Mouse (Mus musculus): ENCODE results near the gene Il11ra2. TPM values are rescaled to one million over a fixed set of nuclear protein-coding genes. Genes with fewer than 3 reads are reported as not detected.
"Not testable (repeated sequence)": the region's sequence is repeated elsewhere in the genome, so short reads cannot be mapped to it uniquely, and the experiment has no call there.

Gene Il11ra2
- polyA plus RNA-seq (2015; fragmentation: Nextera tagmentation; extraction: Ambion mirVana): not detected in 2 replicates

- ATAC-seq (ENCODE audit: low FRiP score); H3K27ac ChIP-seq (replicated peaks); H3K9ac ChIP-seq (replicated peaks); H3K4me2 ChIP-seq; H3K4me1 ChIP-seq; H3K27me3 ChIP-seq (replicated peaks); H3K4me3 ChIP-seq (replicated peaks); H3K36me3 ChIP-seq; H3K9me3 ChIP-seq (replicated peaks): not testable (repeated sequence)
- no CpG with 5 or more reads among the region's 3 CpGs for WGBS
Measured at GRCm38 (mm10) chr4:42661793-42662192, at the start of gene Il11ra2. Il11ra2 (minus strand) TSS chr4:42661893.

GRCm38 (mm10) chr4:42682183-42682524 is 20.5 kb upstream of the Il11ra2 start:
- not testable (repeated sequence) for H3K9ac ChIP-seq (replicated peaks); H3K4me1 ChIP-seq; H3K4me3 ChIP-seq (replicated peaks); H3K27me3 ChIP-seq (replicated peaks); H3K4me2 ChIP-seq; H3K36me3 ChIP-seq; H3K9me3 ChIP-seq (replicated peaks); H3K27ac ChIP-seq (replicated peaks)
- no CpG with 5 or more reads among the region's 18 CpGs for WGBS
- ATAC-seq (ENCODE audit: low FRiP score): peak; percentile 72; the same call in 1 of the 2 replicates

- not testable (repeated sequence) for H3K9ac ChIP-seq (replicated peaks); H3K4me3 ChIP-seq (replicated peaks); H3K4me2 ChIP-seq; H3K27me3 ChIP-seq (replicated peaks); H3K27ac ChIP-seq (replicated peaks); H3K4me1 ChIP-seq; H3K36me3 ChIP-seq; H3K9me3 ChIP-seq (replicated peaks)
- no CpG with 5 or more reads among the region's 66 CpGs for WGBS
- ATAC-seq (ENCODE audit: low FRiP score): peak; percentile 57
Measured at GRCm38 (mm10) chr4:42681473-42682182, 19.9 kb upstream of the Il11ra2 start.

- not testable (repeated sequence) for H3K4me1 ChIP-seq; H3K4me2 ChIP-seq; H3K9ac ChIP-seq (replicated peaks); H3K9me3 ChIP-seq (replicated peaks); H3K27me3 ChIP-seq (replicated peaks); ATAC-seq (ENCODE audit: low FRiP score); H3K36me3 ChIP-seq; H3K27ac ChIP-seq (replicated peaks); H3K4me3 ChIP-seq (replicated peaks)
- WGBS: no CpG with 5 or more reads among the region's 32 CpGs
Measured at GRCm38 (mm10) chr4:42680374-42681356, 19.0 kb upstream of the Il11ra2 start.

GRCm38 (mm10) chr4:42679365-42679764 is 17.7 kb upstream of the Il11ra2 start:
- WGBS: no CpG with 5 or more reads among the region's 7 CpGs
- H3K4me1 ChIP-seq; H3K27me3 ChIP-seq (replicated peaks); H3K9me3 ChIP-seq (replicated peaks); H3K27ac ChIP-seq (replicated peaks); H3K36me3 ChIP-seq; H3K4me3 ChIP-seq (replicated peaks); H3K9ac ChIP-seq (replicated peaks); H3K4me2 ChIP-seq; ATAC-seq (ENCODE audit: low FRiP score): not testable (repeated sequence)

- not testable (repeated sequence) for H3K4me1 ChIP-seq; H3K36me3 ChIP-seq; ATAC-seq (ENCODE audit: low FRiP score); H3K4me3 ChIP-seq (replicated peaks); H3K4me2 ChIP-seq; H3K27me3 ChIP-seq (replicated peaks); H3K9ac ChIP-seq (replicated peaks); H3K27ac ChIP-seq (replicated peaks); H3K9me3 ChIP-seq (replicated peaks)
- no CpG with 5 or more reads among the region's 4 CpGs for WGBS
Measured at GRCm38 (mm10) chr4:42675415-42675814, 13.7 kb upstream of the Il11ra2 start.

- H3K4me3 ChIP-seq (replicated peaks); H3K9me3 ChIP-seq (replicated peaks); H3K9ac ChIP-seq (replicated peaks); H3K4me2 ChIP-seq; ATAC-seq (ENCODE audit: low FRiP score); H3K36me3 ChIP-seq; H3K4me1 ChIP-seq; H3K27ac ChIP-seq (replicated peaks); H3K27me3 ChIP-seq (replicated peaks): not testable (repeated sequence)
- no CpG with 5 or more reads among the region's 9 CpGs for WGBS
Measured at GRCm38 (mm10) chr4:42654951-42655350, 6.7 kb downstream of the Il11ra2 start, which contains the start of gene Ccl27b. Ccl27b (plus strand) TSS chr4:42655251.

- H3K27me3 ChIP-seq (replicated peaks); H3K27ac ChIP-seq (replicated peaks); H3K4me3 ChIP-seq (replicated peaks); H3K36me3 ChIP-seq; H3K4me2 ChIP-seq; H3K9ac ChIP-seq (replicated peaks); H3K4me1 ChIP-seq; ATAC-seq (ENCODE audit: low FRiP score); H3K9me3 ChIP-seq (replicated peaks): not testable (repeated sequence)
- WGBS: no CpG with 5 or more reads among the region's 8 CpGs
Measured at GRCm38 (mm10) chr4:42629419-42629818, 32.3 kb downstream of the Il11ra2 start, which contains the start of gene Gm2564. Gm2564 (plus strand) TSS chr4:42629719.

GRCm38 (mm10) chr4:42611895-42612294 is 49.8 kb downstream of the Il11ra2 start, which contains the start of gene Gm10591:
Gm10591 (plus strand) TSS chr4:42612195.
- not testable (repeated sequence) for ATAC-seq (ENCODE audit: low FRiP score); H3K36me3 ChIP-seq; H3K4me2 ChIP-seq; H3K4me1 ChIP-seq; H3K27ac ChIP-seq (replicated peaks); H3K4me3 ChIP-seq (replicated peaks); H3K27me3 ChIP-seq (replicated peaks); H3K9me3 ChIP-seq (replicated peaks); H3K9ac ChIP-seq (replicated peaks)
- no CpG with 5 or more reads among the region's 5 CpGs for WGBS

Other genes with a start within 250 kb of the Il11ra2 start
- gene Gm21586, start 222.5 kb downstream of the Il11ra2 start, polyA plus RNA-seq (2015; fragmentation: Nextera tagmentation; extraction: Ambion mirVana): not detected in 2 replicates
- gene Gm2163, start 195.1 kb downstream of the Il11ra2 start, polyA plus RNA-seq (2015; fragmentation: Nextera tagmentation; extraction: Ambion mirVana): 0.09 and 0.24 TPM in 2 replicates
- not detected in 2 replicates for gene Fam205a2, start 133.7 kb downstream of the Il11ra2 start, polyA plus RNA-seq (2015; fragmentation: Nextera tagmentation; extraction: Ambion mirVana)
- not detected in 2 replicates for gene Gm10591, start 49.7 kb downstream of the Il11ra2 start, polyA plus RNA-seq (2015; fragmentation: Nextera tagmentation; extraction: Ambion mirVana)
- 0.47 TPM in 1 of 2 replicates, not detected in the other for gene Gm2564, start 32.2 kb downstream of the Il11ra2 start, polyA plus RNA-seq (2015; fragmentation: Nextera tagmentation; extraction: Ambion mirVana)
- not detected in 2 replicates for gene Ccl27b, start 6.6 kb downstream of the Il11ra2 start, polyA plus RNA-seq (2015; fragmentation: Nextera tagmentation; extraction: Ambion mirVana)
- gene 4930578G10Rik, start 73.7 kb upstream of the Il11ra2 start, polyA plus RNA-seq (2015; fragmentation: Nextera tagmentation; extraction: Ambion mirVana): 0.27 and 0.41 TPM in 2 replicates
- 0.45 and 1.0 TPM in 2 replicates for gene Ccl19, start 94.7 kb upstream of the Il11ra2 start, polyA plus RNA-seq (2015; fragmentation: Nextera tagmentation; extraction: Ambion mirVana)
- 1.1 and 29.5 TPM in 2 replicates for gene Ccl21a, start 112.1 kb upstream of the Il11ra2 start, polyA plus RNA-seq (2015; fragmentation: Nextera tagmentation; extraction: Ambion mirVana)
- 0.08 TPM in 1 of 2 replicates, not detected in the other for gene Fam205a1, start 192.0 kb upstream of the Il11ra2 start, polyA plus RNA-seq (2015; fragmentation: Nextera tagmentation; extraction: Ambion mirVana)
- gene Gm12394, start 194.9 kb upstream of the Il11ra2 start, polyA plus RNA-seq (2015; fragmentation: Nextera tagmentation; extraction: Ambion mirVana): 0.49 and 0.51 TPM in 2 replicates
- 1.4 and 2.6 TPM in 2 replicates for gene Fam205c, start 212.3 kb upstream of the Il11ra2 start, polyA plus RNA-seq (2015; fragmentation: Nextera tagmentation; extraction: Ambion mirVana)